Mouse (Mus musculus) forebrain, embryonic 14.5 days (tissue): ENCODE measurements around the gene Hs3st1. TPM values are rescaled to one million over a fixed set of nuclear protein-coding genes. Genes with fewer than 3 reads are reported as not detected.
A peak's percentile ranks its signal among the peaks of the same experiment; 100 is the strongest.
"Not testable (repeated sequence)": the region's sequence is repeated elsewhere in the genome, so short reads cannot be mapped to it uniquely, and the experiment has no call there.

Experiments
- ATAC-seq: fragments of 200-750 bp; cut with Nextera tagmentation; 2 replicates; pipeline ENCODE4 v1.8.0; 2017; ENCODE audit warnings: mild to moderate bottlenecking, moderate library complexity
- DNase-seq: peaks from one replicate; pipeline ENCODE4 v3.0.0-alpha.2; 2015; ENCODE audit warnings: low spot score
- H3K27ac ChIP-seq: fragments of 300-500 bp; sonication (generic); 2 replicates; pipeline ENCODE4 v1.5.1; 2014; ENCODE audit warnings: low read depth, mild to moderate bottlenecking, control low read depth, low read length, moderate library complexity
- H3K27me3 ChIP-seq: fragments of 300-500 bp; sonication (generic); replicated peaks from 2 replicates; pipeline ENCODE4 v1.6.1; 2014; ENCODE audit warnings: low read length, control low read depth, mixed read lengths; ENCODE audit not compliant: control insufficient read depth, insufficient read depth
- H3K36me3 ChIP-seq: fragments of 300-500 bp; sonication (generic); 2 replicates; pipeline ENCODE4 v1.6.1; 2014; ENCODE audit warnings: low read length, control low read depth; ENCODE audit not compliant: control insufficient read depth, insufficient read depth
- H3K4me1 ChIP-seq: fragments of 300-500 bp; sonication (generic); 2 replicates; pipeline ENCODE4 v1.6.1; 2014; ENCODE audit warnings: antibody characterized with exemption, low read length, control low read depth; ENCODE audit not compliant: control insufficient read depth, insufficient read depth
- H3K4me2 ChIP-seq: fragments of 300-500 bp; sonication (generic); 2 replicates; pipeline ENCODE4 v1.6.1; 2014; ENCODE audit warnings: mild to moderate bottlenecking, control low read depth, low read length
- H3K4me3 ChIP-seq: fragments of 300-500 bp; sonication (generic); 2 replicates; pipeline ENCODE4 v1.5.1; 2014; ENCODE audit warnings: low read depth, low read length, control low read depth
- H3K9ac ChIP-seq: fragments of 300-500 bp; sonication (generic); 2 replicates; pipeline ENCODE4 v1.6.1; 2014; ENCODE audit warnings: mild to moderate bottlenecking, low read length, control low read depth, moderate library complexity
- H3K9me3 ChIP-seq: fragments of 300-500 bp; sonication (generic); replicated peaks from 2 replicates; pipeline ENCODE4 v1.6.1; 2016; ENCODE audit warnings: low read length, control low read depth, mixed read lengths; ENCODE audit not compliant: control insufficient read depth
- WGBS: fragments of 180-500 bp; shearing (Covaris S2); extraction: QIAGEN DNeasy Blood & Tissue Kit; methylation state at CpG from one replicate; pipeline ENCODE4 v1.1.7; 2014; 5-methylcytosine and 5-hydroxymethylcytosine counted together
- polyA plus RNA-seq: library from polyadenylated mRNA; unstranded; fragments of >200 nt; fragmentation: Nextera tagmentation; extraction: Ambion mirVana; gene quantifications from 2 replicates; pipeline ENCODE4 v1.2.1, GENCODE M21; 2014

Hs3st1 gene
- 51.3 and 59.6 TPM in 2 replicates for polyA plus RNA-seq

DNA sequence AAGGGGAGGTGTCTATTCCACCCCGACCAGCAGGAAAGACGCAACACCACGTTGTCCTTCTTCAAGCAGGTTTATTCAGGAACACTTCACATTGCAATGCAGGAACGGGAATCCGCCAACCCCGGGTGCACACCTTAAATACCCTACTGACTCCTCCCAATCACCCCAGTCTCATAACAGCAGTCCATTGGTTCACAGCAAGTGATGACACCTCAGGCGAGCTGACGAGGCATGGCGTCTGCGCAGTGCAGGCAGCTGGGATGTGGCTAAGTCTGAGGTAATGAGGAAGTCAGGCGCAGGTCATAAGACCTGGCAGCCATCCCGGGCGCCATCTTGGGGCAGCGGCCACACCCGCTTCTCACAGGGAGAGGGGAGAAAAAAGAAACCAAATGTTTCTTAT is at the start of gene Hs3st1:
Gene Hs3st1 (minus strand): TSS at position 101 of the 400 bp plus-strand sequence.
- H3K4me2 ChIP-seq, H3K4me3 ChIP-seq, ATAC-seq, H3K9ac ChIP-seq, DNase-seq, H3K9me3 ChIP-seq, H3K27me3 ChIP-seq, H3K4me1 ChIP-seq, H3K27ac ChIP-seq, H3K36me3 ChIP-seq: not testable (repeated sequence)
- WGBS: 95% methylated on average over 15 of the region's 15 CpGs

GRCm38 (mm10) chr5:39804663-39805062 is 49.4 kb upstream of the Hs3st1 start:
- Histone ChIP-seq H3K36me3 (no peaks in the 10 kb centered on the region), H3K4me1 (peaks cover 12% of the 10 kb centered on the region), H3K27ac (no peak overlapping the region), H3K9me3 (no peaks in the 10 kb centered on the region), H3K9ac (no peak overlapping the region), H3K27me3 (no peaks in the 10 kb centered on the region), H3K4me2 (no peak overlapping the region), H3K4me3 (no peak overlapping the region)
- ATAC-seq: no peak
- WGBS: 70% methylated on average over 5 of the region's 5 CpGs
- DNase-seq: no peak

DNA sequence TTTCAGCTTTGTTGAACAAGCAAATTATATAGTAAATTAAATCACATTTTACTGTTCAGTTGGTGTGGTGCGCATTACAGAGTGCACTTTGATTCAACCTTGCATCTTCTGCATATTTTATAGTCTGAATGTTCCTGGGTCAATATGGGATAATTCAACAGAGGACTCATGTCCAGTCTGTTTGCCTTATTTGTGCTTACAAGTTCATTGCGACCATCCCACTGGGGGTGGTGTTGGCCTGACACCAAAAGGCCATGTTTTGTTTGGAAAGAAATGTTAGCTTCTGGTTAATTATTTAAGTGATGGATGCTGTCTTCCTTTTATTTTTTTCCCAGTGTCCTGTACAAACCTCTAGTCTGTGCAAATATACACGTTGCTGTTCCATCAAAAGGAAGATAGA is 48.7 kb upstream of the Hs3st1 start:
- Histone ChIP-seq H3K36me3 (no peaks in the 10 kb centered on the region), H3K9ac (no peak overlapping the region), H3K4me3 (no peak overlapping the region), H3K9me3 (no peaks in the 10 kb centered on the region), H3K4me2 (no peak overlapping the region), H3K4me1 (peaks cover 12% of the 10 kb centered on the region), H3K27me3 (no peaks in the 10 kb centered on the region), H3K27ac (peak overlapping the region; percentile 33; the same call in 1 of the 2 replicates)
- no peak; the same call in 1 of the 2 replicates for ATAC-seq
- 61% methylated on average over 3 of the region's 3 CpGs for WGBS
- peak; percentile 17 for DNase-seq

- Histone ChIP-seq H3K4me2 (no peak overlapping the region), H3K4me3 (no peak overlapping the region), H3K9me3 (no peaks in the 10 kb centered on the region), H3K27me3 (no peaks in the 10 kb centered on the region), H3K36me3 (no peaks in the 10 kb centered on the region), H3K27ac (peak overlapping the region; percentile 33; the same call in 1 of the 2 replicates), H3K9ac (no peak overlapping the region), H3K4me1 (peaks cover 12% of the 10 kb centered on the region)
- peak; percentile 84 for DNase-seq
- 19% methylated on average over 3 of the region's 3 CpGs for WGBS
- peak; percentile 83 for ATAC-seq
Observed at GRCm38 (mm10) chr5:39803457-39803856, 48.2 kb upstream of the Hs3st1 start.

DNA sequence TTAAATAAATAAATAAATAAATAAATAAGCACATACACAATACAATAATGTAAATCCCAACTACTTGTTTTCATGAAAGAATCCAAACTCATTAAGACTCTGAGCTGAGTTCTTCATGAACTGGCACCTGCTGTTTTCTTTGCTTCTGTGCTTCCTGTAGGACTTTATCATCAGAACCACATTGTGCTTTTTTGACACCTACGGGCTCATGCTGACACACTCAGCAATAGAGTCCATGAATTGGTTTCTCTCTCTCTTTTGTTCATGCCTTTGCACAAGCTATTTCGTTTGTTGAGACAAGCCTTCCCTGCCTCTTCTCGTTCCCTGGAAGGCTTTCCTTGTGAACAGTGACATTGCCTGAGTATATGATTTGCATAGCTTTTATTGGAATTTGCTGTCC is 46.8 kb upstream of the Hs3st1 start:
- H3K9me3 ChIP-seq: no peaks in the 10 kb centered on the region
- H3K27ac ChIP-seq: no peak overlapping the region
- H3K36me3 ChIP-seq: no peaks in the 10 kb centered on the region
- DNase-seq: no peak
- 47% methylated on average over 3 of the region's 3 CpGs for WGBS
- no peak for ATAC-seq
- H3K4me1 ChIP-seq: peaks cover 12% of the 10 kb centered on the region
- no peaks in the 10 kb centered on the region for H3K27me3 ChIP-seq
- H3K4me3 ChIP-seq: no peak overlapping the region
- H3K4me2 ChIP-seq: no peak overlapping the region
- H3K9ac ChIP-seq: no peak overlapping the region

DNA sequence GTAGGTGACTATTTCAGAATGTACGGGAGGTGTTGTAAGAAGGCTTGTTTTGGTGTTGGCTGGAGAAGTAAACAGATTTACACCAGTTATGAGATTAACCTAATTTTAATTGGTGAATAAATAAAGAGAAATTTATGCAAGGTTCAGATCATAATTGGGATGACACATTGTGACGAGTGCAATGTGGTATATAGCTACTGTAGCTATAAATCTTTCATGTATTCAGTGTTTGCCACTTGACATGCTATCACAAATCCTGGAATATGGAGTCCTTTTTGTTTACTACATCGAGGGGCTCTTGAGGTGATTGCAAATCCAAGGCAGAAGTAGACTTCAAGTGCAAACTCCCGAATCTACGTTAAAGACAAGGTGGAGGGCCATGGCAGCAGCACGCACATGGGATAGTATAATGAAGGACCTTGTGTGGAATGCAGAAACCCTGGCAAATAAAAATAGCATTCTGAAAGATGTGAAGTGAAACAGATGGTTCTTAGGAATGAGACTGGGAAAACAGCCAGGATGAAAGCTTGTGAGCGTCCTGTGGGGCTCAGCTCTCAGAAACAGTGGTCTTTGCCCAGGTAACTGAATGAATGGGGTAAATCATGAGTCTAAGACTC is 21.9 kb upstream of the Hs3st1 start:
- 64% methylated on average over 7 of the region's 7 CpGs for WGBS
- no peaks in the 10 kb centered on the region for H3K4me1 ChIP-seq
- H3K27ac ChIP-seq: no peak overlapping the region
- H3K4me3 ChIP-seq: no peak overlapping the region
- ATAC-seq (peak; percentile 91), DNase-seq (peak; percentile 83)
- H3K9ac ChIP-seq: no peak overlapping the region
- no peaks in the 10 kb centered on the region for H3K9me3 ChIP-seq
- no peak overlapping the region for H3K4me2 ChIP-seq
- no peaks in the 10 kb centered on the region for H3K36me3 ChIP-seq
- no peaks in the 10 kb centered on the region for H3K27me3 ChIP-seq

- Histone ChIP-seq H3K27me3 (no peaks in the 10 kb centered on the region; the same call in 1 of the 2 replicates), H3K9ac (no peak overlapping the region), H3K4me3 (no peak overlapping the region), H3K27ac (no peak overlapping the region), H3K9me3 (no peaks in the 10 kb centered on the region), H3K4me2 (no peak overlapping the region), H3K36me3 (no peaks in the 10 kb centered on the region), H3K4me1 (no peaks in the 10 kb centered on the region)
- peak; percentile 89 for DNase-seq
- 9% methylated on average over 5 of the region's 5 CpGs for WGBS
- ATAC-seq: peak; percentile 92
Observed at GRCm38 (mm10) chr5:39771680-39772348, 16.5 kb upstream of the Hs3st1 start.

GRCm38 (mm10) chr5:39761682-39762456 is 6.6 kb upstream of the Hs3st1 start:
- Histone ChIP-seq H3K4me3 (no peak overlapping the region), H3K4me2 (no peak overlapping the region), H3K4me1 (0 out of 2 replicates have a peak, but pooled peaks cover 3% of the 10 kb centered on the region), H3K27ac (no peak overlapping the region), H3K27me3 (no peaks in the 10 kb centered on the region), H3K9ac (no peak overlapping the region), H3K36me3 (no peaks in the 10 kb centered on the region), H3K9me3 (no peaks in the 10 kb centered on the region)
- ATAC-seq: no peak
- 92% methylated on average over 8 of the region's 8 CpGs for WGBS
- DNase-seq: no peak
